Mouse (Mus musculus) stomach, postnatal 0 days (tissue): ENCODE data around the gene Gm17949.

Source experiments
- CTCF ChIP-seq: IDR thresholded peaks from 2 replicates; pipeline ENCODE4 v1.5.1; 2016; ENCODE audit warnings: antibody characterized with exemption, low read depth, mild to moderate bottlenecking, moderate library complexity
- EP300 ChIP-seq: optimal IDR thresholded peaks from 2 replicates; pipeline ENCODE3; 2016; ENCODE audit warnings: antibody characterized with exemption

DNA sequence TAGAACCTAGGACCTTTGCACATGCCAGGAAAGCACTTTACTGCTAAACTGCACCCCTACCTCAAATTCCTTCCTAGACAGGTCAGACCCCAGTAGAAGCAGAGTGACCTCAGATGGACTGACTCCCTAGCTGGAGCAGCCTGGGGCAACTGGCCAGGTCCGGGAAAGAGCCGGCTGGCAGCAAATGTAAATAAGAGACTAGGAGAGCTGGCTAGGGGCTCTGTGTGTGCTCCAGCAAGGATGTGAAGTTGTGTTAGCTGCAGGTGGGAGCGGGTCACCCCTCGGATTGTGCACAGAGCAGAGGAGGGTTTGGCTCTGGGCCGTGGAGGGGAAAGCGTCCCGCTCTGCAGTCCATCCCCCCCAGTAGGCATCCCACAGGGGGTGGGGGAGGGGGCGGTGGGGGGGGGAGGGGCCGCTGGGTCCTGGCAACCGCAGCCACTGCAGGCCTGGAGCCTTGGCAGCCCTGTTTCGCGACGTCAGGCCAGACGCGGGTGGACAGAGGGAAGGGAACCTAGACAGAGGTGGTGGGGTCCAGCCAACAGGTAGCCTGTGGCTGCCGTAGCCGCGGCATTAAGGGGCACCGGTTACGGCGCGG is 47.7 kb downstream of the Gm17949 start, which contains the start of gene Crb3:
- no peak for TF ChIP-seq EP300
- TF ChIP-seq CTCF: no peak
